Mouse (Mus musculus): ENCODE results near the gene Polr3k.

Polr3k gene

DNA sequence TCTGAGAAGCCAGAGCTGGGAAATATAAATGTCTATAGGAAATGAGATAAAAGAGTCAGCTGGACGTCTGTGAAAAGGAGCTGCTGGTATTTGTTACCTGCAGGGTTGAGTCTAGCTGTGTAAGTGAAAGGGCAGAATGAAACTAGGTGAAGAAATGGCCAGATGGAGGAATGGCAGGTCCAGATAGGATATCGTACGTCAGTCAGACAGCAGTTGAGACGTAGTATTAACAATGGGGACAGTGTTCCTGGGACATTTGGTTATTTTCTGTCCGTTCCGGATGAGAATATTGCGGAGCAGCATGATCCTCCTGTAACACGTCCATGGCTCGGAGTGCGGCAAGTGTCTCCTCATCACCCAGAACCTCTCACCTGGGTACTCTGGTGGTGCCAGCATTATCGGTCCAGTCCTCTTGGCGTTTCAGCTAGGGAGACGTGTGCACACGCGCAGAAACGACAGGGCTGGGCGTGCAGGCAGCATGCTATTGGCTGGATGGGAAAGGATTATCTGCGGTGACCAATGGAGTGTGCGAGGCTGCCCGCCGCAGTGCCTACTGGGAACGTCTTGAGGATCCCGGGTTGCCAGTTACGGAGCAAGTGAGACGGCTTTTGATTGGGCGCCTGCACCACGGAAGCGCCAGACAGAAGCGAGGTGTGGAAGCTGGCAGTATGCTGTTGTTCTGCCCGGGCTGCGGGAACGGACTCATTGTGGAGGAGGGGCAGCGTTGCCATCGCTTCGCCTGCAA lies at the start of gene Polr3k:
Gene Polr3k, plus strand, starts transcription at position 547 of the 745 bp plus-strand sequence.
- peak; percentile 89 for DNase-seq (ENCODE audit: low read depth)

DNA sequence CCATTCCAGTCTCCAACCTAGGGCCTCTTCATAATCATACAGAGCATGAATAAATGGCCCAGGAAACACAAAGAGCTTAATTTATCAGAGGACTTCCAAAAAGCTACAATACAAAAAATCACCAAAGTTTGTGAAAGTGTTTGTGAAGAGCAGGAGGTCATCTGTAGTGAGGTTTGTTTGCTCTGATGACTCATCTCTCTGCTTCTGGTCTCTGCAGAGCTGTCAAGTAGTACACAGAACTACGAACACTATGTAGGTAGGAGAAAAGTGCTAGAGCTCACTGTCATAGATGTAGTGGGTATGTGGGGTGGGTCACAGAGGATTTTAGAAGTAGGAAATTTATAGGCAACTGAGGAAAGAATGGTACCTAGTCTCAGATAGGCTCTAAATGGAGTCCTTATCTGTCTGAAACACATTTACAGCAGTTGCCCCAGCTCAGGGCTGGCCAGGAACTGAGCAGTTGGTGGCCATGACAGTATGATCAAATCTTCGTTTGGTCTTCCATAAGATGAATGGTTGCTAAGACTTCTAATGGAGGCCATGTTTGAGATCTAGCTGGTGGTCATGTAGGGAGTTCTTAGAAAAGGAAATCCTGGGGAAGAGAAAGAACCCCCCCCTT lies 35.0 kb upstream of the Polr3k start:
- DNase-seq (ENCODE audit: low read depth) = no peak

GRCm38 (mm10) chr2:181832745-181833144 lies 31.4 kb upstream of the Polr3k start:
- no peak for DNase-seq (ENCODE audit: low read depth)

- DNase-seq (ENCODE audit: low read depth) = peak; percentile 89
These were observed 26.5 kb upstream of the Polr3k start, which contains the start of gene Pcmtd2 for GRCm38 (mm10) chr2:181837372-181838292. TSS of gene Pcmtd2 (plus strand) at chr2:181837854.

DNA sequence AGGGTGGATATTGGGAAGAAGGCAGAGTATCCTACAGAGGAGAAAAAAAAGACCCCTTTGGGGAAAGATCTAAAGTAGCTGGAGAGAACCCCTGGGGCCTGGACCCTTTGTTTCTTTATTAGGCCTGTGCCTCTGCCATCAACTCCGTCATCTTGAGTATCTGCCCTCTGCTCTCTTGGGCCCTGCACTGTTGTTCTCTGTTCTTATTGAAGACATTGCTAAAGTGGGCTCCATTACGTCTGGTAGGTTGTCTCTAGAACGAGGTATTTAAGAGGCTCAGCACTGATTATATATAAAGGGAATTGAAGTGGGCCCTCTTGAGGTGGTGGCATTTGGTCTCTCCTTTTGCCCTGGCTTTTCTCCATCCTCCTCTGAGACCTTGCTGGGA lies 25.9 kb upstream of the Polr3k start:
- DNase-seq (ENCODE audit: low read depth) = no peak

DNA sequence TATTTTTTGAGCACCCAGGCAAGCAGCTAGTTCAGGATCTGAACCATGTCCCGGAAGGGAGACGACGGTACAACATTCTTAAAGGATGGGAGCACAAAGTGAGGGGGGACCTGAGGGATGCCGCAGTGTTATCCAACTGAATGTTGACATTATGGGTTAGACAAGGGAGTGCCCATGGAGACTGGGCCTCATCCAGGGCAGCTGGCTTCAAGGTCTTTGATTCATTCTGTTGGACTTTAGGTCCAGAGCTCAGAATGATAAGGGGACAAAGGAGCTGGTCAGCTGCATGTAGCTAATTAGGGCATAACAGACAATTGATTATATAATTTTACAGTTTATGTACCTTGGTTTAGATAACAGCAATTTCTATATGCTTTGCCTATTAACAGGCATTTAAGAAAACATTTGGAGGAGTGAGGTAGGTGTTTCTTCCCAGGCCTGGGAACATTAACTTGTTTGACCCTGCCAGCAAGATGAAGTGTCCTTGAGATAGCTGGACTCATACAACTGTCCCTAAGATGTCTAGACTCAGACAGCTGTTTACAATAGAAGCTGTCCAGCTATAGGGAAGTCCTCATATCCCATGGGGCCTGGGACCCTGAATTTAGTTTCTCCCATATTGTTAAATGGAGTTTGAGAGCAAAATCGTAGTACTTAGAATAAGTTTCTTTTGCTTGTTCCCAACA lies 18.3 kb upstream of the Polr3k start:
- no peak for DNase-seq (ENCODE audit: low read depth)

- no peak for DNase-seq (ENCODE audit: low read depth)
These were observed 361 bp downstream of the Polr3k start for GRCm38 (mm10) chr2:181864536-181864860.

- peak; percentile 46 for DNase-seq (ENCODE audit: low read depth)
These were observed 2.8 kb downstream of the Polr3k start for GRCm38 (mm10) chr2:181866931-181867330.

DNA sequence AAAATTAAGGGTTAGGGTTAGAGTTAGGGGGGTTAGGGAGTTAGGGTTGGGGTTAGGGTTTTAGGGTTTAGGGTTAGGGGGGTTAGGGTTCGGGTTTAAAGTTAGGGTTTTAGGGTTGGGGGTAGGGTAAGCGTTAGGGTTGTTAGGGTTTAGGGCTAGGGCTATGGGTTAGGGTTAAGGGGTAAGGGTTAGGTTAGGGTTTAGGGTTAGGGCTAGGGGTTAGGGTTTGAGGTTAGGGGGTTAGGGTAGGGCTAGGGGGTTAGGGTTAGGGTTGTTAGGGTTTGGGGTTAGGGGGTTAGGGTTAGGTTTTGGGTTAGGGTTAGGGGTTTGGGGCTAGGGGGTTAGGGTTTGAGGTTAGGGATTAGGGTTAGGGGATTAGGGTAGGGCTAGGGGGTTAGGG lies 6.9 kb downstream of the Polr3k start:
- no peak for DNase-seq (ENCODE audit: low read depth)

GRCm38 (mm10) chr2:181878903-181879302 lies 14.8 kb downstream of the Polr3k start:
- no peak for DNase-seq (ENCODE audit: low read depth)

DNA sequence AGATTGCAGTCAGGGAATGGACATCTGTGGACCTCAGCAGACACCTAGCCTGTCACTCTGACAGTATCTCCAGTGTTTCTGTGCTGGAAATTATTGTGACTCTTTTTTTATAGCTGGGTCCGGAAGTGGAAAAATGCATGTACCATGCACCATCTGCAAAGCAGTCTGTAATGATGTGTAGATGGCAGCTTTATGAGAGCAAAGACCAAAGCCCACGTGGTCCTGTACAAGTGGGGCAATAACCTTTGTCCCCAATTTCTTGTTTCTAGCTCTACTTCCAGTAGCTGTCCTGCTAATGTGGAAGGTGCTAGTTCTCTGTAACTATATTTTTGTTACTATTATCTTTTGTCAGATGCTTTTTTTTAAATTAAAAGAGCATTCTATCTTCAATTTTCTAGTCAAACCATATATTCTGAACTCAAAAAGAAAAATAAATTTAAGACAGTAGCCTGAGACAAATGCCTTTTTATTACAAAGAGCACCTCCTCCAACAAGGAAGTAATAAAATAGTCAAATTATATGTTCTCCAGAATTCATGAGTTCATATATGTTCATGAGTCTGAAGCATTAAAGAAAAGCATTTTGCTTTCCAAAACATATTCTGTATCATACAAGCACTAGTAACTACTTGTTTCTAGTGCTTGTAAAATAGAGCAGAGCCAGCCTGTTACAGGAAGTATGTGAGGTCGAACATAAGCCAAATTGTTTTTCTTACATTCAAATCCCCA lies 19.0 kb downstream of the Polr3k start:
- no peak for DNase-seq (ENCODE audit: low read depth)

DNA sequence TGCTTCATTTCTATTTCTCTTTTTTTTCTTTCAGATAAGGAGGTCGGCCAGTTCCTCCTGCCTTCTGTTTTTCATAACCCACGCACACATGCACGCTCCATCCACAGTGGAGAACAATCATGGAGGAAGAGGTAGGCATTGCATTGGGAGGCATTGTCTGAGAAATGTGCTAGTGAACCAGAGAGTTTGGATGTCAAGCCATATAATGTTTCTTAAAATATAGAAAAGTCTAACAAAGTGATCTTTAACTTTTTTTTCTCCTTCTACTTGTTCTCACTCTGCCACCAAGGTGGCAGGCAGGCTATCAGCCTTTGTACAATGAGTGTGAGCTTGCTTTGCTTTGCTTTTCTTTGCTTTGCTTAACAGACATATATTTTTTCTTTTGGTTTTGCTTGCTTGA lies 53.7 kb downstream of the Polr3k start:
- peak; percentile 50 for DNase-seq (ENCODE audit: low read depth)

DNA sequence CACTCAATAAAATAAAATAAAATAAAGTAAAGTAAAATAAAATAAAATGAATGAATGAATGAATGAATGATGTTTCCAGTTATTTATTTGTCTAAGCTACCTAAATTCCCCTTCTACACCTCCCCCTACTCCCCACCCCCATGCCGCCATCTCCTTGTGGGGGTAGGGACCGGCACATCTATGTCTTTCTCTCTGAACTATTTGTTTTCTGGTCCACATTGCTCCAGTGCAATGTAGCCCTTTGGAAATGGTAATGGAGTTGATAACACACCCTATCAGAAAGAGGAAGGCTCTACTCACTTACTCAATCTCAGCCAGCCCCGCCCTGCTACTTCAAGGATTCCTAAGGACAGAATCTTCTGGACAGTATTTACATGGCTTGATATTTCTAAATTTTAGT lies 54.4 kb downstream of the Polr3k start:
- peak; percentile 41 for DNase-seq (ENCODE audit: low read depth)
